Mouse (Mus musculus) midbrain, embryonic 14.5 days (tissue): ENCODE data around the gene Vav3. TPM values are rescaled to one million over a fixed set of nuclear protein-coding genes. Genes with fewer than 3 reads are reported as not detected.

Source experiments
- ATAC-seq: fragments of 200-750 bp; cut with Nextera tagmentation; 2 replicates; pipeline ENCODE4 v1.8.0; 2017; ENCODE audit warnings: moderate number of reproducible peaks, moderate library complexity; ENCODE audit not compliant: low FRiP score, low TSS enrichment
- DNase-seq: peaks from one replicate; pipeline ENCODE4 v3.0.0-alpha.2; 2015
- H3K27ac ChIP-seq: fragments of 300-500 bp; sonication (generic); replicated peaks from 2 replicates; pipeline ENCODE4 v1.5.1; 2014; ENCODE audit warnings: mild to moderate bottlenecking, low read depth, low read length, moderate library complexity
- H3K27me3 ChIP-seq: fragments of 300-500 bp; sonication (generic); 2 replicates; pipeline ENCODE4 v1.6.1; 2014; ENCODE audit warnings: low read length, control low read depth, mixed read lengths; ENCODE audit not compliant: control insufficient read depth, insufficient read depth
- H3K36me3 ChIP-seq: fragments of 300-500 bp; sonication (generic); 2 replicates; pipeline ENCODE4 v1.6.1; 2014; ENCODE audit warnings: low read length, control low read depth; ENCODE audit not compliant: control insufficient read depth, insufficient read depth
- H3K4me1 ChIP-seq: fragments of 300-500 bp; sonication (generic); 2 replicates; pipeline ENCODE4 v1.6.1; 2014; ENCODE audit warnings: mild to moderate bottlenecking, antibody characterized with exemption, low read length, control low read depth; ENCODE audit not compliant: control insufficient read depth, insufficient read depth
- H3K4me2 ChIP-seq: fragments of 300-500 bp; sonication (generic); 2 replicates; pipeline ENCODE4 v1.6.1; 2014; ENCODE audit warnings: mild to moderate bottlenecking, low read length, moderate library complexity
- H3K4me3 ChIP-seq: fragments of 300-500 bp; sonication (generic); replicated peaks from 2 replicates; pipeline ENCODE4 v1.5.1; 2014; ENCODE audit warnings: low read depth, low read length
- H3K9ac ChIP-seq: fragments of 300-500 bp; sonication (generic); replicated peaks from 2 replicates; pipeline ENCODE4 v1.6.1; 2014; ENCODE audit warnings: mild to moderate bottlenecking, low read length, moderate library complexity
- H3K9me3 ChIP-seq: fragments of 300-500 bp; sonication (generic); 2 replicates; pipeline ENCODE4 v1.6.1; 2016; ENCODE audit warnings: low read length, control low read depth, mixed read lengths; ENCODE audit not compliant: control insufficient read depth
- WGBS: fragments of 180-500 bp; shearing (Covaris S2); extraction: QIAGEN DNeasy Blood & Tissue Kit; methylation state at CpG from one replicate; pipeline ENCODE4 v1.1.7; 2014; 5-methylcytosine and 5-hydroxymethylcytosine counted together
- polyA plus RNA-seq: library from polyadenylated mRNA; unstranded; fragments of >200 nt; fragmentation: Nextera tagmentation; extraction: Ambion mirVana; gene quantifications from 2 replicates; pipeline ENCODE4 v1.2.1, GENCODE M21; 2014

Gene Vav3
- 29.1 and 37.3 TPM in 2 replicates for polyA plus RNA-seq

- no peaks in the 10 kb centered on the region for H3K9me3 ChIP-seq
- no peaks in the 10 kb centered on the region for H3K27me3 ChIP-seq
- H3K9ac ChIP-seq = peak within 1 kb of the TSS; percentile 86
- ATAC-seq = peak; percentile 90
- no peaks in the 10 kb centered on the region for H3K36me3 ChIP-seq
- peak within 1 kb of the TSS; percentile 92 for H3K27ac ChIP-seq
- WGBS = under 1% methylated on average over 91 of the region's 92 CpGs
- 0 out of 2 replicates have a peak, but pooled peaks cover 5% of the 10 kb centered on the region for H3K4me1 ChIP-seq
- peak; percentile 86 for DNase-seq
- peak within 1 kb of the TSS; percentile 80 for H3K4me2 ChIP-seq
- H3K4me3 ChIP-seq = peak within 1 kb of the TSS; percentile 78
These were observed at the start of gene Vav3 for GRCm38 (mm10) chr3:109340274-109341070. Gene Vav3 (plus strand): TSS chr3:109340653.

GRCm38 (mm10) chr3:109298857-109299256 is 41.6 kb upstream of the Vav3 start:
- ATAC-seq (no peak; the same call in 1 of the 2 replicates), DNase-seq (peak; percentile 17)
- Histone ChIP-seq H3K9ac (no peak overlapping the region), H3K4me2 (no peak overlapping the region), H3K27ac (no peak overlapping the region), H3K9me3 (no peaks in the 10 kb centered on the region), H3K4me3 (no peak overlapping the region), H3K27me3 (no peaks in the 10 kb centered on the region), H3K4me1 (no peaks in the 10 kb centered on the region), H3K36me3 (no peaks in the 10 kb centered on the region)
- 47% methylated on average over 6 of the region's 6 CpGs for WGBS

DNA sequence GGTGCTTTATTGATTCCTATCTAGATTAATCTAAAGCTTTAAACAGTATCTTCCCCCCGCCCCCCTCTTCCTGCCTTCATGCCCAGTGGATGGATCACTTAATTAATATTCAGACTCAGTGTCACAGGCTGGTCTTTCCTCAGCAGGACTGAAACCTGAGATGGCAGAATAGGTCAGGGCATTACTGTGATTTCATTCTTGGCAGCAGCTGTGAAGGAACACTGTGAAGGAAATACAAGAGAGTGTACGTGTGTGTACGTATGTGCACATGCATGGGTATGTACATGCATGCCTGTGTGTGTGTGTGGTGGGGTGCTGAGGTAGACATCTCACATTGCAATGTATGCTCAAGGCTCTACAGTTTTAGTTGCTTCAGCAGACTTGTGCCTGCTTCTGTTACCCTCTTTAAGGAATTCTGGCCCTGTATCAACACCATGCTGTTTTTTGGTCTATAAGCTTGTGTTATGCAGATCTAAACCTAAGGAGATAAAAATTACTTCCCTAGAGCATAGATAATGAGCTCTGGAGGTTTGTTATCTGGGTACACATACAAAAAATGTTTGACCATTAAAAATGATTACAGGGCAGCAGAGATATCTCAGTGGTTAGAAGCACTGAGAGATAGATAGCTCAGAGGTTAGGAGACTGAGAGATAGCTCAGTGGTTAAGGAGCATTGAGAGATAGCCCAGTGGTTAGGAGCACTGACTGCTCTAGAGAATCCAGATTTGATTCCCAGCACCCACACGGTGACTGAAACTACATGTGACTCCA is 41.0 kb upstream of the Vav3 start:
- 65% methylated on average over 4 of the region's 4 CpGs for WGBS
- no peaks in the 10 kb centered on the region for H3K9me3 ChIP-seq
- DNase-seq (no peak), ATAC-seq (no peak)
- no peak overlapping the region for H3K4me3 ChIP-seq
- no peak overlapping the region for H3K27ac ChIP-seq
- H3K4me1 ChIP-seq = no peaks in the 10 kb centered on the region
- no peaks in the 10 kb centered on the region for H3K36me3 ChIP-seq
- H3K4me2 ChIP-seq = no peak overlapping the region
- no peaks in the 10 kb centered on the region for H3K27me3 ChIP-seq
- H3K9ac ChIP-seq = no peak overlapping the region

- no peaks in the 10 kb centered on the region for H3K36me3 ChIP-seq
- DNase-seq (no peak), ATAC-seq (no peak)
- H3K9me3 ChIP-seq = no peaks in the 10 kb centered on the region
- no peaks in the 10 kb centered on the region for H3K27me3 ChIP-seq
- no peak overlapping the region for H3K9ac ChIP-seq
- H3K27ac ChIP-seq = no peak overlapping the region
- 83% methylated on average over 2 of the region's 2 CpGs for WGBS
- H3K4me1 ChIP-seq = no peaks in the 10 kb centered on the region
- H3K4me3 ChIP-seq = no peak overlapping the region
- no peak overlapping the region for H3K4me2 ChIP-seq
These were observed 38.4 kb upstream of the Vav3 start for GRCm38 (mm10) chr3:109302059-109302458.

DNA sequence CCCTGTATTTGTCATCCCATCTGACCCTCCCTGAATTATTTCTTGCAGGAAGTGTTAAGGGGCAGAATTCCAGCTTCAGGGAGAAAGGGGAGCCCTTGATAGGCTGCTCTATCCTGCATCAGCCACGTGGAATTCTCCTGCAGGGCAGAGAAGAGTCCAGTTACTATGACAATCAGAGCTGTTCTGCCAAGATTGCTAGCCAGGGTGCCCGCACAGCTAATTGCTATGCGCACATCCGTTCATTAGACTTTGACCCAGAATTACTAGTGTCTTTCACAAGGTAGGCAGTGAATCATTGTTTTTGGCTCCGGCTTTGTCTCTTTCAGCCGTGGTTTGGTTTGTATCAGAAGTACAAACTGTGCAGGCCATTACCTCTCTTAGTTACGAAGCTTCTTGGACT is 33.0 kb upstream of the Vav3 start:
- Histone ChIP-seq H3K4me1 (no peaks in the 10 kb centered on the region), H3K4me2 (no peak overlapping the region), H3K4me3 (no peak overlapping the region), H3K36me3 (no peaks in the 10 kb centered on the region), H3K9me3 (no peaks in the 10 kb centered on the region), H3K27me3 (no peaks in the 10 kb centered on the region), H3K9ac (no peak overlapping the region), H3K27ac (no peak overlapping the region)
- no peak for ATAC-seq
- peak; percentile 47 for DNase-seq
- 57% methylated on average over 7 of the region's 7 CpGs for WGBS

DNA sequence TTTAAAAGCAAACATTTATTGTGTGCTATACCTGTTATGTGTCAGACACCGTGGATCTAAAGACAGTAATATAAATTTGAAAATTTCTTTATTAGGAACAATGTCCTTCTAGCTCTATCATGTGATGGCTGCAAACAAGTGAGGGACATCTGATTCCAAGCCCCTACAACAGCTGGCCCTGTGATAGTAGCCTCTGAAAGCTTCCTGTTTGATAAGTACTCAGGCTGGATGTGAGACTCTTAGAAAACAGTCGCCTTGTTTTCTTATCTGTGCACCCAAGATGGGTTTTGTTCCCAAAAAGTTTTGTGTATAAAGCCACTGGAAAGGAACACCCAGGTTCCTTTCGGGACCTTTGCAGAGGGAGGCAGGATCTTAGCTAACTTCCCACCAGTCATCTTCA is 32.0 kb upstream of the Vav3 start:
- ATAC-seq = no peak
- H3K27me3 ChIP-seq = no peaks in the 10 kb centered on the region
- H3K36me3 ChIP-seq = no peaks in the 10 kb centered on the region
- H3K9me3 ChIP-seq = no peaks in the 10 kb centered on the region
- no peak overlapping the region for H3K9ac ChIP-seq
- H3K4me2 ChIP-seq = no peak overlapping the region
- H3K4me1 ChIP-seq = no peaks in the 10 kb centered on the region
- no peak for DNase-seq
- no peak overlapping the region for H3K27ac ChIP-seq
- H3K4me3 ChIP-seq = no peak overlapping the region
- WGBS = 79% methylated on average over 3 of the region's 3 CpGs

DNA sequence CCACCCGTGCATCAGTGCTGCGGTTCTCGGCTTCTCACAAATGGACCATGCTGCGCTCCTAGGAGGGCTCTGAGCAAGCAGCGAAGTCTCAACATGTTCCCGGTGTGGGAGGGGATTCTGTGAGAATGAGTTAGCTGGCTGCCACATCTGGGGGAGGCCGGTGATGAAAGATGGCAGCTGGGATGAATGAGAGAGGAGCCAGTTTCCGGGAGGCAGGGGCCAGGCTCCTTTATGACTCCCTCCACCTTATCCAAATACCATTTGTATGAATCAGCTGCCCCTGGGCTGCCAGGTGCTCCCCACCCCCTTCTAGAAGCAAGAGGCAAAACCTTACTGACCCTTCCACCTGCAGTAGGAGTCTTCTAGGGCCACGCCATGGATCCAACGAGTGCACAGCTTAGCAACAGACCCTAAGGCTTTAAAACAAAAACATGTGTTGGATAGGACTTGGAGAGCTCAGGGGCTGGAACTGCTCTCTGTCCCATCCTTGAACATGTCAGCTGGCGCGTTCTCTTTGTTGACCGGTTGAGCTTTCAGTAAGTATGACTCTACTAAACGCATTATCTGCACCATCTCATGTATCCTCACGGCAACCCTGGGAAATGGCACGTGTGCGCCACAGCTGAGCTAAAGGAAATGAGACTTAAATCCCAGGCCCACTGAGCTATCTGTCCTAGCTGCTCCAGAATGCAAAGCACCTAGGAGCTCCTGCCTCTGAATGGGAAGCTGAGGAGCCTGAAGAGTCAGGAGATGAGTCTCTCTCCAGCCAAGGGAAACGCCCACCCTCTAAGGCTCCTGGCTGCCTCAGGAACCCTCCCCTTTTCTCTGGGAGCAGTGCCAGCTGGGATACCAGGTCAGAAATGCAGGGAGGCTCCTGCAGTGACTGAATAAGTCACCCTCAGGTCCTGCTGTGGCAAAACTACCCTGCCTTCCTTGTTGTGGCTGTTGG is 30.9 kb upstream of the Vav3 start:
- Histone ChIP-seq H3K4me3 (no peak overlapping the region), H3K4me2 (no peak overlapping the region), H3K4me1 (no peaks in the 10 kb centered on the region), H3K27me3 (no peaks in the 10 kb centered on the region), H3K27ac (no peak overlapping the region), H3K9me3 (no peaks in the 10 kb centered on the region), H3K36me3 (no peaks in the 10 kb centered on the region), H3K9ac (no peak overlapping the region)
- no peak for ATAC-seq
- WGBS = 89% methylated on average over 18 of the region's 18 CpGs
- DNase-seq = no peak

- ATAC-seq (no peak), DNase-seq (no peak)
- H3K27ac ChIP-seq = no peak overlapping the region
- no peak overlapping the region for H3K4me3 ChIP-seq
- H3K4me2 ChIP-seq = no peak overlapping the region
- no peak overlapping the region for H3K9ac ChIP-seq
- WGBS = 91% methylated on average over 6 of the region's 6 CpGs
- H3K36me3 ChIP-seq = no peaks in the 10 kb centered on the region
- H3K27me3 ChIP-seq = no peaks in the 10 kb centered on the region
- H3K4me1 ChIP-seq = no peaks in the 10 kb centered on the region
- H3K9me3 ChIP-seq = no peaks in the 10 kb centered on the region
These were observed 29.2 kb upstream of the Vav3 start for GRCm38 (mm10) chr3:109311172-109311824.
